Mouse (Mus musculus) embryo, embryonic 11.5 days (tissue): ENCODE results near the gene Fermt2.
"Not testable (repeated sequence)": the region's sequence is repeated elsewhere in the genome, so short reads cannot be mapped to it uniquely, and the experiment has no call there.

Experiments
- DNase-seq: peaks from one replicate; pipeline ENCODE4 v3.0.0-alpha.2; 2012; ENCODE audit warnings: low read depth, low spot score

Fermt2 gene

DNA sequence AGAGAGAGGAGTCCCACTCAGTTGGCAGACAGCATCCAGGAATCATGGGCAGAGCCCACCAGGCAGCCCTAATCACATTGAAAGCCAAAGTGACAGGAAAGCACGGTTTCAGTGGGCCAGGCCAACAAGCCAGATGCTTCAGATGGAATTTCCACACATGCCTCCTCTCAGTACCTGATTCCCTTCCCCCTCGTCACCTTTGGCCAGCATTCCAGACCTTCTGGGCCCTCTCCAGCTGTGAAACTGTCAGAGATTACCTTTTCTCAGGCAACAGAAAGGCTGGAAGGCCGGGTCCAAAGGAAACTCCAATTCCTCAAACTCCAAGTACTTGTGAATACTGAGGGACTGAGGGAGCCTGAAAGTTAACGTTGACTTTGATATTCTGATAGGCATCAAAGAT lies 19.1 kb downstream of the Fermt2 start:
- no peak for DNase-seq

DNA sequence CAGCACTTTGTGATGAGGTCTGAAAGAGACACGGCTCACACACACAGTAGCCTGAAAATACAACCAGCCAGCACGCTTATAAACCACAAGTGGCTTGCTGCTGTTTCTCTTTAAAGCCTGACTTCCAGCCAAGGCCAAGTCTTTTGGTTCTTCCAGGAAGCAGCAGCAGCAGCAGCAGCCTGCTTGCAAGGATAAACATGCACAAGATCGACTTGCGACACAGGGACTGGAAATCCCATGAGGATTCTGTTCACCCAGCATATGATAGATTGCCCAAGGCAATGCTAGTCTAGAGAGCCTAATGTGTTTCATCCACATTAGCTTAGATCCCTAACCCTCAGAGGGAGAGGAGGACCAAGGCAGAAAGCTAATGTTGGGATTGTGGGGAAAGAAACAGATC lies 22.0 kb downstream of the Fermt2 start:
- no peak for DNase-seq

DNA sequence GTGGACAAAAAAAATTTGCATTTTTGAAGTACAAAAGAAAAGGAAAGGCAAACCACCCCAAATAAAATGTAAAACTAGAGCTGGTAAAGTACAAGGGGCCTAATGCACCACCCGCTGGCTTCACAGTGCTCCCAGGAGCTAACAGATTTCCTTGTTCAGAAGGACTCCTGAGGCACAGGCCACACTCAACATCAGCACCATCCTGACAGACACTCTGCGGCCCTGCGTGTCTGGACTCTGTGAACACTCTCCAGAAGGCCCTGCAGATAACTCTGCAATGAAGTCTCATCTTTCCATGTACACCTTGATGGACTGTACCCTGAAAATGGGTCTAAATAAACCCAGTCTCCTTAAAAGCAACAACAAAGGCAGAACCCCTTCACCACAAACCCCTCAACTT lies 22.5 kb downstream of the Fermt2 start:
- DNase-seq = no peak

- DNase-seq = no peak
Measured at GRCm38 (mm10) chr14:45507032-45507431, 22.9 kb downstream of the Fermt2 start.

DNA sequence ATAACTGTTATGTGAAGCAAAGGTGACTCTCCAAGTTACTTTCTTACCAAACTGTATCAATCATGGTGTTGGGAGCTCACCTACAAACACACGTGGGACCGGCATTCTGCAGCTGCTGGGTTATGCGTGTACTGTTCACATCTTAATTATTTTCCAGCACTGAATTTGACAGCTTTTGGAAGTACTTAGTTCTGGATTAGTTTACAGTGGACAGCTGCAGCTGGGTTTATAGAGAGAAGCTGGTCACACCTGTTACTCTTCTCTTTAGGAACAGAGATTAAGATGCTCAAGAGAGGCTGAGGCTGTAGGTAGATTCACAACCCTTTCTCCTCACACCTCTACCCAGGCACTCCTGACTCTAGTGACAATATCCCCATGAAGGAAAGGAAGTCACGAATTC lies 23.8 kb downstream of the Fermt2 start:
- DNase-seq = no peak

DNA sequence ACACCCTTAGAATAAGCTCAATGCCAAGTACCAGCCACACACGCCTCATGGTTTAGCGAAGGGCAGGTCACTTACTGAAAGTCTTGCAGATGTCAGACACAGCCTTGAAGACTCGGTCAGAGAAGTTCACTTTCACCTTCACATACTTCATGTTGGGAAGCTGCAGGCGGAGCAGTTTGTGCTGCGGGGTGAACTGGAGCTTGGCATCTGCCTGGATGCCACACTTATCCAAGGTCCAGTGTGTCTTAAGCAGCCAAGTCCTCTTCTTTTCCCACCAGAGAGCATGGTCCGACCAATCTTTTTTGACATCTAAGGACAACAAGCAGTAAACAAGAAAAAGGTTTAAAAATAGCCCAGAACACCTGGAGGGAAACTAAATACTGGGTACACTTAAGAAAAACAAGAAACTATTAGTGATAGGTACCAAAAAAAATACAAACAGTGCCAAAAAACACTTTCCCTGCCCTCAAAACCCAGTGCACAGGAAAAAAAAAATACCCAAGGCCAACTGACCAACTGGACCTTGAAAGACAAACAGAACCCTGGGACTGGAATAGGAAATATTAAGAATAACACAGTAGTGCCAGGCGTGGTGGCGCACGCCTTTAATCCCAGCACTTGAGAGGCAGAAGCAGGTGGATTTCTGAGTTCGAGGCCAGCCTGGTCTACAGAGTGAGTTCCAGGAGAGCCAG lies 25.4 kb downstream of the Fermt2 start:
- no peak for DNase-seq

- DNase-seq = no peak
Measured at GRCm38 (mm10) chr14:45503934-45504333, 26.0 kb downstream of the Fermt2 start.

DNA sequence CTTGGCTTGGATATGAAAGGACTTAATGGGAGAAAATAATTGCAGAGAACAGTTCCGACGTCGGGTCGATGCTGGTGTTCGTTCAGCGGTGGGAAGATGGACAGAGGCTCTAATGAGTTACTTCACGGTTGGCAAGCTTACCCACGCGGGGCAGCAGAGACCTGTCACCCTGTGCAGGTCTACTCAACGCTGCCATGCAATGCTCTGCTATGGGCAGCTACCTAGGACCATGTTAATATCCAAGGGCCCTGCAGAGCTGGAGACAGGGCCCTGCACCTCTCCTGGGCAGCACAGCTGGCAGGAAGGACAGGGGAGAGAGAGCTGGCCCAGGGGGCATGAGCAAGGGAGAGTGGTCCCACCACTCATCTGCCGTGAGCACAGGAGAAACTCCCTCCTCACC lies 29.9 kb downstream of the Fermt2 start:
- DNase-seq = no peak

DNA sequence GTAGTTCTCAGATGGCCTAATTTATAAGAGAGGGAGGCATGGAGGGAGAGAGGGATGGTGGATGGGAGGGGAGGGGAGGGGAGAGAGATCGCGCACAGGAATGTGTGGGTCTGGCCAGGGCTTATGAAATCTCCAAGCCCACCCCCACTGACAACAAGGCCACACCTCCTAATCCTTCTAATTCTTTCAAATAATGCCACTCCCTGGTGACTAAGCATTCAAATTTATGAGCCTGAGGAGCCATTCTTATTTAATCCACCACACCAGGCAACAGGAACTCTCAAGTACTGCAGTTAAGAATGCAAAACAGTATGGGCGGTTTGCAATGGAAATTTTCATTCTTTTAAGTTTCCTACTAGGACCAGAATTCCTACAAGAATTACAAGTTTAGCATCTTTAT lies 32.8 kb downstream of the Fermt2 start:
- DNase-seq = no peak

DNA sequence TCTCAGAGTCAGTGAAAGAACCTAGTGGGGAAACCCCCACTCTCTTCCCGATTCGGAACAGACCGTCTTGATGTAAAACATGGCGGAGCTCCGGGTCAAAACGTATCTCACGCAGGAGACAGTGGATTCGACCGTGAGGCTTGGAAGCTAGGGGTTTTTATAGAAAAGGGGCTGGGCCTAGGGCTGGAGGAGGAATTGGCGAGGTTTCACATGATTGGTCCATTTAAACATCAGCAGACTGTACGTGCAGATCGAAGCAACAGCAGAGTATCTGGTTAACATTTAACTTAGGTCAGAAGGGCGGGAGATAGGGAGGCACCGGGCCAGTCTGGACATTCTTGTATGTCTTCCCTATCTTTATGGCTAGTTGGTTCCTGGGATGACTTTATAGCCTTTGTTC lies 34.1 kb downstream of the Fermt2 start:
- DNase-seq = not testable (repeated sequence)

DNA sequence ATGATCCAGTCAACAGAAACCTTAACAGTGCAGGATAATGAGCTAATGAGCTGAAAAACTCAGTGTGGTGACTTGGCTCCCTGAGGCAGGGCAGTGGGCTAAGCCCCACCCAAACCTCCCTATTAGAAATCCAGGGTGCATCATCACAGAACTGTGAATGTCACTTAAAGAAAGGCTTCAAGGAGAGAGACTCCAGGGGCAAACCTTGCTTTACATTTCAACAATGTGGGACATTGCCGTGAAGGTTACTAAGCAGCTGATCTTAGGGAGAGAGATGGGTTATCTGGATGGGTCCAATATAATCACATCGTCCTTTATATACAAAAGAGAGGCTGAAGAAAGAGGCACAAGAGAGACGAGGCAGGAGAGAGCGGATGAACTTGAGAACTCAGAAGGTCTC lies 36.0 kb downstream of the Fermt2 start:
- DNase-seq = no peak

DNA sequence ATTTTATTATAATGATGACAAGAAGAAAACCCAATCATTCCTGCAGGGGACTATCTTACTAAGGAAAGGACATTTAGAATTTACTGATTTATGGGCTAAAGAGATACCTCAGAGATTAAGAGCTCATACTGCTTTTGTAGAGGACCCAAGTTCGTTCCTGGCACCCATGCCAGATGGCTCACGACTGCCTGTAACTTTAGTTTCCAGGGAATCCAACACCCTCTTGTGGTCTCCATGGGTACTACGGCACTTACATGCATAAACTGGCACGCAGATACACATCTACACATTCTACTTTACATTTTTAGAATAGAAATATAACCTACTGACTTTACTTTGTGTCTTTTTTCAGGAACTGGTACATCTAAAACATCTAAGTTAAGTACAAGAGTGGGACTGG lies 37.2 kb downstream of the Fermt2 start:
- no peak for DNase-seq

DNA sequence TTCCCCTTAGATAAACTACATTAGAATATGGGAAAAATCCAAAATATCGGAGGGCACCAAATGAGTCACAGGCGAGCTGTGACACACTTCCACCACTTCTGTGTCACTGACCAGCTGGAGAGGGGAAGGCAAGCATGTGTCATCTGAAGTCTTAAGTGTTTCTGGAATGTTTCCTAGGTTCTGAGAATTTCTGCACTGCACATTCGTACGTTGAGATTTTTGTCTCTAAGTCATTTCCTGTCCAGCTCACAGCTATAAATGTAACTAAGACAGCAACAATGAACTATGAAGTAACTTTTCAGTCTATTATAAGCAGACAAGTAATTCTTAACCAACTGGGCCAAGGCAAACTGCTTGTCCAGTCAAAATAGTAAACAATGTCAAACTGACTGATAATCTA lies 37.9 kb downstream of the Fermt2 start:
- DNase-seq = no peak

DNA sequence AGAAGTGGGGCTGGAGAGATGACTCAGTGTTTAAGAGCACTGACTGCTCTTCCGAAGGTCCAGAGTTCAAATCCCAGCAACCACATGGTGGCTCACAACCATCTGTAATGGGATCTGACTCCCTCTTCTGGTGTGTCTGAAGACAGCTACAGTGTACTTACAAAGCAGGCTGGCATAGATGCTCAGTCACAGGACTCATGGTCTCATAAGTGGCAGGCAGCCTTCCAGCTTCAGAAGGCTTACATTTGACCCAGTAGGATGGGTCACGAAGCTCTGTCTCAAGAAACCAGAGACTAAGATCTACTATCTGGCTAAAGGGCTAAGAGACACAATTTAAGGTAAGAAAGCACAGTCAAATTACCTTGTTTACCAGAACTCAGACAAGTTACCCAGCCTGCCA lies 42.7 kb downstream of the Fermt2 start:
- DNase-seq = not testable (repeated sequence)

GRCm38 (mm10) chr14:45483361-45483760 lies 46.6 kb downstream of the Fermt2 start:
- DNase-seq = not testable (repeated sequence)

DNA sequence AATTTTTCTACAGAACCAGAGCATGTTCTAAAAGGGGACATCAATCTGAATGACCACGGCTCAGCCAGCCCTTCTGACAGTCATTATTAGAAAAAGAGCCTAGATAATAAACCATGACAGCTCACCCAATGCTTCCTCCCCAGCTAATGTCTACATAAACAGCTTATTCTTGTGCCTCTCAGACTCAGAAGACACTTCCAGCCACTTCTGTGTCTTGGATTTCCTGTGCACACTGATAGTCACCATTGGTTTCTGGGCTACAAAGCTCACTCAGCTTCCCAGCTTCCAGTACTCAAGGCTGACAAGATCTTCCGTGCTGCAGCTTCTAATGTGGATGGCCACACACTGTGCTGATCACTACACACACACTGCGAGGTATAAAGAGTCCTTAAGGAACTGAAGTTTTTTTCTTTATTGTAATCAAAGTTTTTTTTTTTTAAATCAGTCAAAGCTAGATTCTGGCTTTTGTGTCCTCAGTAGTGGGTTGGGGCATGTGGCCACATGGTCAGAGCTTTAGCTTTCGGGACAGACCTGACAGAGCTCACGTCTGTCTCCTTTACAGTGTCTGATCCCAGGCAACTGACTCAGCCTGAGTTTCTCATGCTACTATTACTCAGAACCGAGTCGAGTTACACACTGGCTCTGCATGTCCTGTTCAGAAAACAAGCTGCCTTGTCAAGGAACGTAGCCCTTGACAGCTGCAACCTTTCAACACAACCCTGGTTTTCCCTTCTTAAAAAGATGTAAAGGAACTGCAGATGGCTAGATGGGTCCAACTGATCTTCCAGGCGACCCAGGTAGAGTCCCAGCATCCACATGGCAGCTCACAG lies 50.7 kb downstream of the Fermt2 start:
- DNase-seq = no peak

- no peak for DNase-seq
Measured at GRCm38 (mm10) chr14:45478515-45478914, 51.4 kb downstream of the Fermt2 start.

DNA sequence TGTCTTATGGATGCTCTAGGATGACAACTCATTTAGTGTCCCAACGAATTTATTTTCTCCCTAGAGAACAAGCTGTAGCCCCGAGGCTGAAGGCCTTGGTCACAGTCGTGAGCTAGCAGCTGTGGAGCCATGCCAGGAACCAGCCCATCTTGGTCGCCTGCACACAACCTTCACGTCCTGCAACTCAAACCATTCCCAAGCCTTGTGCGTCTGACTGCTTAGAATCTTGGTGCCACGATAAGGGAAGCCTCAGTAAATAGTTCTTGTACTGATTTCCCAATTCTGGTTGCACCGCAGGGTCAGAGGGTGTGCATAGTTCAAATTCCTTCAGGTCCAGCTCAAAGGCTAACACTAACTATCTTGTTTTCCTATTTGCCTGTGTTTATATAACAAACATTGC lies 52.3 kb downstream of the Fermt2 start:
- DNase-seq = no peak

DNA sequence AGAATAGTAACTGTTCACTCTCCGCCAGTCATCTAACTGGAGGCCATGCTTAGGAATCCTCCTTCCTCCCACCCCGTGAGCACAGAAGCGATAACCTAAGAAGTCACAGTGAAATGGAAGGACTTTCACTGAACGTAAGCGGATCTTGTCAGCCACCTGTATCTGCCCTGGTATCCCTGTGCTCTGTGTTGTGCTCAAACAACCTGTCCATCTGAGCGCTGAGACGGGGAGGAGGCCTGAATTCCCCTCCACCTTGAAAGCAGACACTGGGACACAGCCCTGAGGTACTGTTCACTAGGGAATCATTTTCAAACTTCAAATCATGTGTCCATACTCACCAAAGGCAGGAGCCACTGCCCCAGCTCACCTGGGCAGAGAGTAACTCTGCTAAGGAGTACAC lies 52.9 kb downstream of the Fermt2 start:
- no peak for DNase-seq

GRCm38 (mm10) chr14:45472536-45472935 lies 57.4 kb downstream of the Fermt2 start:
- DNase-seq = no peak

- DNase-seq = no peak
Measured at GRCm38 (mm10) chr14:45469446-45469845, 60.5 kb downstream of the Fermt2 start.

DNA sequence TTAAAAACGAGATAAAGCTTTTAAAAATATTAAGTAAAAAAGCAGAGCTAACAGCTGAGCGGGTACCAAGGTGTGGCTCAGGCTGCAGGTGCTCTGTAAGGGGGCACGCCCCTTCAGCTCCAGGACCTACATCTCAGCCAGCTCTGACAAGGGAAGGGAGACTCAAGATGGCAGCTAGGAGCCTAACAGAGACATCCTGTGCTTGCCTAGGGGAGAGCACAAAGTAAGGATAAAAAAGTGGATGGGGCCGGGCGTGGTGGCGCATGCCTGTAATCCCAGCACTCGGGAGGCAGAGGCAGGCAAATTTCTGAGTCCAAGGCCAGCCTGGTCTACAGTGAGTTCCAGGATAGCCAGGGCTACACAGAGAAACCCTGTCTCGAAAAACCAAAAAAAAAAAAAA lies 63.5 kb downstream of the Fermt2 start:
- not testable (repeated sequence) for DNase-seq
